Mouse (Mus musculus): ENCODE results near the gene Sergef.

GRCm38 (mm10) chr7:46466422-46466981, 173.1 kb downstream of the Sergef start:
- no peak for TF ChIP-seq CTCF (IDR thresholded peaks at IDR 0.05; ENCODE audit: low read depth)
- no peak for TF ChIP-seq EP300 (IDR thresholded peaks at IDR 0.05; ENCODE audit: low read depth)
